Mouse (Mus musculus): Measurements from ENCODE around the gene Slc25a11. TPM values are rescaled to one million over a fixed set of nuclear protein-coding genes. Genes with fewer than 3 reads are reported as not detected.

The Slc25a11 gene
- polyA plus RNA-seq, 1 experiment from 2014 or later = 210 TPM

DNA sequence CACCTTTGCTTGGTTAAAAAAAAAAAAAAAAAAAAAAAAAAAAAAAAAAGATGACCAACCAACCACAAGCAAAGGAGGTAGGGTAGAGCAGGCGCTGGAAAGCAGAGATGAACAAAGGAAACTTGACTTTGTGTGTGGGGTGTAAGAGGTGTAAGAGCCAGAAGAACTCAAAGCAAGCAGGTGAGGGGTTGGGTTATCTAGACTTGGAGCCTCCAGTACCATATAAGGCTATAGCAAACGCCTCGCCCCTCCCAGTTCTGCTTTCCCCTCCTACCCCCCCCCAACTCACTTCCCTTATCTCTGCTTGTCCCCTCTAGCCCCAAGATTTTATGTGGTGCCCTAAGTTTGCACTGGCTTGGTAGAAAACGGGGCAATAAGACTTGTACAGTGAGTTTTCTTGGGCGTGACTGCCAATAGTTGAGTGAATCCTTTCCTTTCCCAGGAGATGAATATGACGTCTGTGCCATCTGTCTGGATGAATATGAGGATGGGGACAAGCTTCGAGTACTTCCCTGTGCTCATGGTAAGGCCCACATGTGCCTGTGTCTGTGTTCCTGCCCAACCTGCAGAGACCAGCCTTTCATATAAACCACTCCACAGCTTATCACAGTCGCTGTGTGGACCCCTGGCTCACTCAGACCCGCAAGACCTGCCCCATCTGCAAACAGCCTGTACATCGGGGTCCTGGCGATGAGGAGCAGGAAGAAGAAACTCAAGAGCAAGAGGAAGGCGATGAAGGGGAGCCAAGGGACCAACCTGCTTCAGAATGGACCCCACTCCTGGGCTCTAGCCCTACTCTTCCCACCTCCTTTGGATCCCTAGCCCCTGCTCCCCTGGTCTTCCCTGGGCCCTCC, 3.3 kb upstream of the Slc25a11 start:
- Histone ChIP-seq H3K9ac (ENCODE audit: low read depth, low read length) (no peak overlapping the region), H3K27ac (ENCODE audit: low read depth, low read length) (peak overlapping the region; percentile 60; the same call in 1 of the 2 replicates), H3K4me1 (replicated peaks; ENCODE audit: control insufficient read depth, insufficient read depth, low read length) (peaks cover 8% of the 10 kb centered on the region; the same call in 1 of the 2 replicates), H3K27me3 (replicated peaks; ENCODE audit: control insufficient read depth, insufficient read depth, low read length) (no peaks in the 10 kb centered on the region), H3K4me2 (replicated peaks; ENCODE audit: low read depth) (peak overlapping the region; percentile 91), H3K9me3 (ENCODE audit: control insufficient read depth) (no peaks in the 10 kb centered on the region), H3K36me3 (ENCODE audit: control insufficient read depth, insufficient read depth) (peaks cover 30% of the 10 kb centered on the region), H3K4me3 (ENCODE audit: low read depth, low read length) (no peak overlapping the region)
- 45% methylated on average over 12 of the region's 12 CpGs for WGBS
- TF ChIP-seq CTCF (IDR thresholded peaks at IDR 0.05; ENCODE audit: low read depth) = no peak
- ATAC-seq = no peak

DNA sequence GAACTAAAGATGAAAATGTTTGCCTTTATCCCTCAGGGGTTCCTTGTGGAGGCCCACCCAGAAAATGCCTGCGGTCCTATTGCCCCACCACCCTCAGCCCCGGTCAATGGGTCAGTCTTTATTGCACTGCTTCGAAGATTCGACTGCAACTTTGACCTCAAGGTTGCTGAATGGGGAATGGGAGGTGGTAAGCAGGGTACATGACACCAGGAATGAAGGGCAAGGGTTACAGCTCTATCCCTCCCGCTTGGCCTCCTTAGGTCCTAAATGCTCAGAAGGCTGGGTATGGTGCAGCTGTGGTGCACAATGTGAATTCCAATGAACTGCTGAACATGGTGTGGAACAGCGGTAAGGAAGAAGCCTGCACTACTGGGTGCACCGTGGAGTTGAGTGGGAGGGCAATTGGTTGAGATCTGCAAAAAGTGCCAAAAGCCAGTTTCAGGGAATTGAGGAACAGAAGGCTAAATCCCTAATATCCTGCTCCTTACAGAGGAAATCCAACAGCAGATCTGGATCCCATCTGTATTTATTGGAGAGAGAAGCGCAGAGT, 2.0 kb upstream of the Slc25a11 start:
- ATAC-seq = no peak
- WGBS = 57% methylated on average over 8 of the region's 8 CpGs
- Histone ChIP-seq H3K27me3 (replicated peaks; ENCODE audit: control insufficient read depth, insufficient read depth, low read length) (no peaks in the 10 kb centered on the region), H3K4me2 (replicated peaks; ENCODE audit: low read depth) (peak overlapping the region; percentile 91), H3K27ac (ENCODE audit: low read depth, low read length) (peak overlapping the region; percentile 60), H3K36me3 (ENCODE audit: control insufficient read depth, insufficient read depth) (peaks cover 39% of the 10 kb centered on the region), H3K4me3 (ENCODE audit: low read depth, low read length) (no peak overlapping the region), H3K9me3 (ENCODE audit: control insufficient read depth) (no peaks in the 10 kb centered on the region), H3K9ac (ENCODE audit: low read depth, low read length) (0 out of 2 replicates have a peak overlapping the region, but pooled peaks have one; percentile 1), H3K4me1 (replicated peaks; ENCODE audit: control insufficient read depth, insufficient read depth, low read length) (peaks cover 8% of the 10 kb centered on the region; the same call in 1 of the 2 replicates)
- no peak for TF ChIP-seq CTCF (IDR thresholded peaks at IDR 0.05; ENCODE audit: low read depth)

DNA sequence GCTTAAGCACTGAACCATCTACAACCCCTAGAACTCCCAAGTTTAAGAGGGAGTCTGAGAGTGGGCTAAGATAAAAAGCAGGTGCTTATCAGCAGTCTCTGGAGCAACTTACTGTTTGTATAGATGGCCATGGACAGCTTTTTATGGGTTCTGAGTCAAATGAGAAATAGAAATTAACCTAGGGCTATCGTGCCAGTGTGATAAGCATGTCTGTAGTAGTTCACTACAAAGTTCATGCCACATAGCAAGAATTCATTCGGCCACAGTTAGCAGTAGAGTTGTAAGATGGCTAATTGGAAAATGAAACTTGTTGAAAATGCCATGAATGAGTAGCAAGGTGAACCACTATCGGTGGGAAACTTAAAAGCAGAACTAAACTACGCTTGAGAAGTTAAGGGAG, 1.2 kb upstream of the Slc25a11 start:
- Histone ChIP-seq H3K27me3 (replicated peaks; ENCODE audit: control insufficient read depth, insufficient read depth, low read length) (no peaks in the 10 kb centered on the region), H3K9ac (ENCODE audit: low read depth, low read length) (peak overlapping the region; percentile 94; the same call in 1 of the 2 replicates), H3K27ac (ENCODE audit: low read depth, low read length) (peak overlapping the region; percentile 98), H3K36me3 (ENCODE audit: control insufficient read depth, insufficient read depth) (peaks cover 45% of the 10 kb centered on the region), H3K4me1 (replicated peaks; ENCODE audit: control insufficient read depth, insufficient read depth, low read length) (peaks cover 8% of the 10 kb centered on the region; the same call in 1 of the 2 replicates), H3K4me2 (replicated peaks; ENCODE audit: low read depth) (peak overlapping the region; percentile 91), H3K4me3 (ENCODE audit: low read depth, low read length) (peak overlapping the region; percentile 77), H3K9me3 (ENCODE audit: control insufficient read depth) (no peaks in the 10 kb centered on the region)
- ATAC-seq = no peak
- WGBS = 45% methylated on average over 4 of the region's 4 CpGs
- no peak for TF ChIP-seq CTCF (IDR thresholded peaks at IDR 0.05; ENCODE audit: low read depth)

DNA sequence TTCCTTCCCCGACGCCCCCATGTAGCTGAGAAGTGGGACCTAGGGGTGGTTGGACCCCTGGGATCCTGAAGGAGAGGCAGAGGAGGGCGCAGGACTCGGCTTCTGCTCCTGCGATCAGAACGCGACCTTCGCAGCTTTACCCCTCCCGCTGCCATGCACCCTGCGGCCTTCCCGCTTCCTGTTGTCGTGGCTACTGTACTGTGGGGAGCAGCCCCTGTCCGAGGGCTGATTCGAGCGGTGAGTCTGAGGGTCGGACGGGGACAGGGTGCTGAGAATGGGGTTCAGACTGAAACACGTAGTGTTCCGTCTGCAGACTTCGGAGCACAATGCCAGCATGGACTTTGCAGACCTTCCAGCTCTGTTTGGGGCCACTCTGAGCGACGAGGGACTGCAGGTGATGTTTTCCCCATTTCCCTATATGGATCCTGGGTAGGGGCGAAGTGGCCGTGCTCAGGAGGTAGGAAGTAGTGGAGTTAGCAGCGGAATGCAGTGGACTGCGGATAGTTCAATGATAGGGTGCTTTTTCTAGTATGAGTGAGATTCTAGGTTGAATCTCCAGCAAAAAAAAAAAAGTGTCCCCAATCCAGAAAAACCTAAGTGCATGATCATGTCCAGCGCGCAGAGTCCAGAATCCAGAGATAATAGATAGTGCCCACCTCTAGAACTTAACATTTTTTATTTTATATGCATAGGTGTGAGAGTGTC, 589 bp upstream of the Slc25a11 start:
- no peaks in the 10 kb centered on the region for H3K9me3 ChIP-seq (ENCODE audit: control insufficient read depth)
- H3K4me1 ChIP-seq (replicated peaks; ENCODE audit: control insufficient read depth, insufficient read depth, low read length) = peaks cover 8% of the 10 kb centered on the region; the same call in 1 of the 2 replicates
- TF ChIP-seq CTCF (IDR thresholded peaks at IDR 0.05; ENCODE audit: low read depth) = no peak
- peak overlapping the region; percentile 94 for H3K9ac ChIP-seq (ENCODE audit: low read depth, low read length)
- H3K36me3 ChIP-seq (ENCODE audit: control insufficient read depth, insufficient read depth) = peaks cover 42% of the 10 kb centered on the region
- no peaks in the 10 kb centered on the region for H3K27me3 ChIP-seq (replicated peaks; ENCODE audit: control insufficient read depth, insufficient read depth, low read length)
- peak overlapping the region; percentile 98 for H3K27ac ChIP-seq (ENCODE audit: low read depth, low read length)
- peak overlapping the region; percentile 91 for H3K4me2 ChIP-seq (replicated peaks; ENCODE audit: low read depth)
- 2% methylated on average over 28 of the region's 28 CpGs for WGBS
- peak overlapping the region; percentile 77 for H3K4me3 ChIP-seq (ENCODE audit: low read depth, low read length)
- peak; percentile 5 for ATAC-seq

DNA sequence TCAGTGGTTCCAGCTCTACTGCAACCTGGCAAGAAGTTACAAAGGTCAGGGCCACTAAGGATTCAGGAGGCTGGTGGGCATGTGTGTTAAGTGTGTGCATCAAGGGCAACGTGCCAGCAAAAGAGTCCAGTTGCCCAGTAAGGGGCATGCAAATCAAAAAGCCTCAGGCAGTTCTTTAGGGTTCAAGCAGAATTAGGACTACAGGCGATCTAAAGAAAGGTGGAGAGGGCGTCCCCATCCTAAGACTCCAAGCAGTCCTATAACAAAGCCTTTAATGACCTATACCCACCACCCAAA, 1.1 kb downstream of the Slc25a11 start:
- TF ChIP-seq CTCF (IDR thresholded peaks at IDR 0.05; ENCODE audit: low read depth) = no peak
- Histone ChIP-seq H3K4me3 (ENCODE audit: low read depth, low read length) (peak overlapping the region; percentile 77), H3K9ac (ENCODE audit: low read depth, low read length) (peak overlapping the region; percentile 78), H3K9me3 (ENCODE audit: control insufficient read depth) (no peaks in the 10 kb centered on the region), H3K4me2 (replicated peaks; ENCODE audit: low read depth) (peak overlapping the region; percentile 91), H3K4me1 (replicated peaks; ENCODE audit: control insufficient read depth, insufficient read depth, low read length) (peaks cover 8% of the 10 kb centered on the region; the same call in 1 of the 2 replicates), H3K36me3 (ENCODE audit: control insufficient read depth, insufficient read depth) (peaks cover 28% of the 10 kb centered on the region), H3K27me3 (replicated peaks; ENCODE audit: control insufficient read depth, insufficient read depth, low read length) (no peaks in the 10 kb centered on the region), H3K27ac (ENCODE audit: low read depth, low read length) (peak overlapping the region; percentile 98)
- peak; percentile 3; the same call in 1 of the 2 replicates for ATAC-seq
- 8% methylated on average over 3 of the region's 3 CpGs for WGBS
